Mouse (Mus musculus) skeletal muscle tissue, adult 2 months (tissue): ENCODE measurements around the gene Trim43b.
"Not testable (repeated sequence)": the region's sequence is repeated elsewhere in the genome, so short reads cannot be mapped to it uniquely, and the experiment has no call there.

ENCODE experiments used
- DNase-seq: peaks from one replicate; pipeline ENCODE4 v3.0.0-alpha.2; 2012; ENCODE audit warnings: low read depth, low spot score

The Trim43b gene

GRCm38 (mm10) chr9:89092735-89093134 is at the start of gene Trim43b:
Trim43b (minus strand) TSS chr9:89092835.
- not testable (repeated sequence) for DNase-seq

GRCm38 (mm10) chr9:89104576-89104975 is 11.9 kb upstream of the Trim43b start:
- DNase-seq: not testable (repeated sequence)

GRCm38 (mm10) chr9:89086746-89087145 is 5.9 kb downstream of the Trim43b start:
- DNase-seq: not testable (repeated sequence)

- DNase-seq: not testable (repeated sequence)
Observed at GRCm38 (mm10) chr9:89079637-89080036, 13.0 kb downstream of the Trim43b start.

- DNase-seq: not testable (repeated sequence)
Observed at GRCm38 (mm10) chr9:89076508-89076907, 16.1 kb downstream of the Trim43b start.

- DNase-seq: not testable (repeated sequence)
Observed at GRCm38 (mm10) chr9:89067143-89067501, 25.5 kb downstream of the Trim43b start.

- peak; percentile 0 for DNase-seq
Observed at GRCm38 (mm10) chr9:89066378-89067142, 26.1 kb downstream of the Trim43b start.
